Mouse (Mus musculus) CH12.LX (cell line): ENCODE results near the gene Ankrd50. TPM values are rescaled to one million over a fixed set of nuclear protein-coding genes. Genes with fewer than 3 reads are reported as not detected.

Experiments
- DNase-seq: peaks from one replicate; pipeline ENCODE4 v3.0.0-alpha.2; 2013; ENCODE audit errors: extremely low read depth
- H3K27ac ChIP-seq: 2 replicates; pipeline ENCODE4 v1.5.1; 2012; ENCODE audit warnings: low read depth, mild to moderate bottlenecking, control low read depth, moderate library complexity; ENCODE audit not compliant: insufficient read depth
- H3K27me3 ChIP-seq: replicated peaks from 2 replicates; pipeline ENCODE3; 2012; ENCODE audit warnings: inconsistent platforms
- H3K36me3 ChIP-seq, 2 experiments: replicated peaks in 1 of 2; 2 replicates each; pipeline versions ENCODE3 to v1.6.1; 2012; ENCODE audit warnings: inconsistent platforms in 1 of 2, low read length in 1 of 2, mild to moderate bottlenecking in 1 of 2, mixed read lengths in 1 of 2, moderate library complexity in 1 of 2; ENCODE audit not compliant: control insufficient read depth in 1 of 2, insufficient read depth in 1 of 2
- H3K4me1 ChIP-seq, 2 experiments: 2 replicates each; pipeline ENCODE4 v1.6.1; 2012; ENCODE audit warnings: inconsistent platforms in 1 of 2, moderate library complexity in 1 of 2; ENCODE audit not compliant: insufficient read depth in 2 of 2, control insufficient read depth in 1 of 2
- H3K4me2 ChIP-seq: 2 replicates; pipeline ENCODE4 v1.6.1; 2012; ENCODE audit warnings: low read depth, mild to moderate bottlenecking, control low read depth; ENCODE audit not compliant: poor library complexity, insufficient read depth, severe bottlenecking
- H3K4me3 ChIP-seq, 3 experiments: fragments of 150-350 bp in 1 of 3; sonication (generic) in 1 of 3; replicated peaks in 1 of 3; 2 replicates each; pipeline versions ENCODE3 to v1.5.1; 2011 to 2012; ENCODE audit warnings: low read depth in 2 of 3, low read length in 2 of 3, mild to moderate bottlenecking in 2 of 3, moderate library complexity in 2 of 3, control low read depth in 1 of 3, improper control_type of control experiment in 1 of 3, inconsistent platforms in 1 of 3, mixed read lengths in 1 of 3; ENCODE audit not compliant: poor library complexity in 1 of 3
- H3K79me2 ChIP-seq: replicated peaks from 2 replicates; pipeline ENCODE4 v1.6.1; 2012; ENCODE audit warnings: mild to moderate bottlenecking, moderate library complexity; ENCODE audit not compliant: control insufficient read depth, poor library complexity, insufficient read depth, severe bottlenecking; ENCODE audit errors: extremely low read depth
- H3K9ac ChIP-seq: 2 replicates; pipeline ENCODE4 v1.6.1; 2012; ENCODE audit warnings: low read depth, mild to moderate bottlenecking, control low read depth, moderate library complexity; ENCODE audit not compliant: insufficient read depth
- H3K9me3 ChIP-seq: replicated peaks from 2 replicates; pipeline ENCODE3; 2012; ENCODE audit warnings: low read length, inconsistent platforms, mixed read lengths
- BHLHE40 ChIP-seq: IDR thresholded peaks from 2 replicates; pipeline ENCODE4 v1.6.1; 2011; ENCODE audit warnings: mild to moderate bottlenecking, low read depth, low read length, improper control_type of control experiment
- CHD2 ChIP-seq: IDR thresholded peaks from 2 replicates; pipeline ENCODE4 v1.6.1; 2011; ENCODE audit warnings: low read length, improper control_type of control experiment
- ELF1 ChIP-seq: IDR thresholded peaks from 2 replicates; pipeline ENCODE4 v1.6.1; 2014; ENCODE audit warnings: low read depth, mild to moderate bottlenecking, inconsistent platforms, low read length, improper control_type of control experiment
- EP300 ChIP-seq: IDR thresholded peaks from 2 replicates; pipeline ENCODE4 v1.6.1; 2011; ENCODE audit warnings: low read length, improper control_type of control experiment
- ETS1 ChIP-seq: conservative IDR thresholded peaks from 2 replicates; pipeline ENCODE4 v1.6.1; 2012; ENCODE audit warnings: low read depth, mild to moderate bottlenecking, inconsistent platforms, low read length, improper control_type of control experiment, moderate library complexity
- GABPA ChIP-seq: IDR thresholded peaks from 2 replicates; pipeline ENCODE4 v1.6.1; 2012; ENCODE audit warnings: low read depth, low read length, improper control_type of control experiment, inconsistent platforms; ENCODE audit not compliant: insufficient replicate concordance
- HCFC1 ChIP-seq: IDR thresholded peaks from 2 replicates; pipeline ENCODE4 v1.6.1; 2012; ENCODE audit warnings: low read depth, mild to moderate bottlenecking, inconsistent platforms, low read length, improper control_type of control experiment
- IRF4 ChIP-seq: IDR thresholded peaks from 2 replicates; pipeline ENCODE4 v1.6.1; 2014; ENCODE audit warnings: low read depth, mild to moderate bottlenecking, inconsistent platforms, low read length, improper control_type of control experiment
- KAT2A ChIP-seq: IDR thresholded peaks from 2 replicates; pipeline ENCODE4 v1.6.1; 2012; ENCODE audit warnings: low read length, improper control_type of control experiment, inconsistent platforms; ENCODE audit not compliant: insufficient replicate concordance
- MAZ ChIP-seq: IDR thresholded peaks from 2 replicates; pipeline ENCODE4 v1.6.1; 2012; ENCODE audit warnings: low read depth, mild to moderate bottlenecking, inconsistent platforms, low read length, improper control_type of control experiment, moderate library complexity
- MYC ChIP-seq: IDR thresholded peaks from 2 replicates; pipeline ENCODE4 v1.6.1; 2011; ENCODE audit warnings: low read depth, mild to moderate bottlenecking, improper control_type of control experiment, low read length
- NELFE ChIP-seq: IDR thresholded peaks from 2 replicates; pipeline ENCODE4 v1.6.1; 2011; ENCODE audit warnings: low read depth, low read length, improper control_type of control experiment
- PAX5 ChIP-seq: IDR thresholded peaks from 2 replicates; pipeline ENCODE4 v1.6.1; 2012; ENCODE audit warnings: low read length, inconsistent platforms, mixed read lengths
- POLR2A ChIP-seq: IDR thresholded peaks from 2 replicates; pipeline ENCODE4 v1.6.1; 2011; ENCODE audit warnings: low read depth, mild to moderate bottlenecking, improper control_type of control experiment, low read length
- RAD21 ChIP-seq: IDR thresholded peaks from 2 replicates; pipeline ENCODE4 v1.6.1; 2011; ENCODE audit warnings: low read depth, mild to moderate bottlenecking, low read length, improper control_type of control experiment, moderate library complexity
- RCOR1 ChIP-seq: conservative IDR thresholded peaks from 2 replicates; pipeline ENCODE4 v1.6.1; 2012; ENCODE audit warnings: low read depth, mild to moderate bottlenecking, inconsistent platforms, low read length, improper control_type of control experiment
- TBP ChIP-seq: conservative IDR thresholded peaks from 2 replicates; pipeline ENCODE4 v1.6.1; 2011; ENCODE audit warnings: low read depth, low read length, improper control_type of control experiment
- UBTF ChIP-seq: IDR thresholded peaks from 2 replicates; pipeline ENCODE4 v1.6.1; 2012; ENCODE audit warnings: low read depth, mild to moderate bottlenecking, inconsistent platforms, low read length, improper control_type of control experiment, moderate library complexity
- ZMIZ1 ChIP-seq: IDR thresholded peaks from 2 replicates; pipeline ENCODE4 v1.6.1; 2012; ENCODE audit warnings: low read depth, mild to moderate bottlenecking, inconsistent platforms, low read length, improper control_type of control experiment
- dilution Hi-C: fragments of 300-500 bp; cut with MboI; formaldehyde crosslinking; loops from 2 replicates; pipeline ENCODE4 v1.14.3; 2020; ENCODE audit warnings: low sequenced_read_pairs; ENCODE audit not compliant: extremely low pct_unique_long_range_greater_than_20kb, extremely low pct_ligation_motif_present
- in situ Hi-C: fragments of 300-500 bp; cut with MboI; formaldehyde crosslinking; loops from 3 replicates; pipeline ENCODE4 v1.14.3; 2019; ENCODE audit warnings: low sequenced_read_pairs, low pct_ligation_motif_present, low pct_unique_long_range_greater_than_20kb, mixed read lengths
- polyA plus RNA-seq: library from polyadenylated mRNA; unstranded; fragments of >175 nt; gene quantifications from 2 replicates; pipeline ENCODE4 v1.2.1, GENCODE M21; 2012; ENCODE audit warnings: low read depth; ENCODE audit not compliant: insufficient read length
- total RNA-seq, 2 experiments: library from RNA; depleted of rRNA; stranded (reverse); fragments of 300-350 nt in 1 of 2; fragments of >200 nt in 1 of 2; gene quantifications; 2 replicates each; pipeline ENCODE4 v1.2.3; 2012 to 2014

The Ankrd50 gene
- total and polyA plus RNA-seq, 3 experiments: 14.0 to 24.6 (median 16.4) TPM

- Histone ChIP-seq H3K27ac (no peak overlapping the region), H3K4me2 (no peak overlapping the region), H3K27me3 (no peaks in the 10 kb centered on the region), H3K4me1 (peaks cover 9 to 10% of the 10 kb centered on the region in 2 experiments), H3K9me3 (no peaks in the 10 kb centered on the region), H3K36me3 (no peaks in the 10 kb centered on the region)
- dilution Hi-C loops: no loop called here
- in situ Hi-C loops: no loop called here
- no peak for TF ChIP-seq ELF1
- TF ChIP-seq UBTF: no peak
- no peak for TF ChIP-seq ETS1
- no peak for TF ChIP-seq IRF4
- TF ChIP-seq RCOR1: no peak
- TF ChIP-seq, all 38 proteins: peak for 0
- Histone ChIP-seq H3K4me3 (no peak overlapping the region), H3K9ac (no peak overlapping the region), H3K79me2 (no peaks in the 10 kb centered on the region)
- no peak for DNase-seq
Measured at GRCm38 (mm10) chr3:38501739-38502138, 17.1 kb upstream of the Ankrd50 start.

DNA sequence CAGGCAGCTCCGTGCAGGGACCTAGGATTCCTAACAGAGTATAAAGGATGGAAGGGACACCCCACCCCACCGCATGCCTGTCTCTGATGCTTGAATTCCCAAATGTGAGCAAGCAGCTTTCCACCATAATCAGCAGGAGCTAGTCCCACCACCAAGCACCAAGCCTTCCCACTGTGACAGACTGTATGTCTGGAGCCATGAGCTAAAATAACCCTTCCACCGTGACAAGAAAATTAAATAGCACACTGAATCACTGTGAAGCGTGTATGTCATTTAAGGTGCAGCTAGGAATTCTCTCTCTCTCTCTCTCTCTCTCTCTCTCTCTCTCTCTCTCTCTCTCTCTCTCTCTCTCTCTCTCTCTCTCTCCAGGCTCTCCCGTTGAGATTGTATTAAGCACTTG lies 16.7 kb upstream of the Ankrd50 start:
- H3K36me3 ChIP-seq: no peaks in the 10 kb centered on the region
- dilution Hi-C loops: no loop called here
- no peaks in the 10 kb centered on the region for H3K27me3 ChIP-seq
- no peaks in the 10 kb centered on the region for H3K9me3 ChIP-seq
- H3K4me1 ChIP-seq: peaks cover 10% of the 10 kb centered on the region in 2 experiments
- in situ Hi-C loops: no loop called here
- no peaks in the 10 kb centered on the region for H3K79me2 ChIP-seq
- TF ChIP-seq RAD21 (no peak), MAZ (no peak), EP300 (no peak), BHLHE40 (no peak), HCFC1 (no peak), TBP (no peak), KAT2A (no peak), PAX5 (no peak), ETS1 (no peak), NELFE (no peak), GABPA (no peak), ZMIZ1 (no peak), POLR2A (no peak), CHD2 (no peak), MYC (no peak)
- H3K27ac ChIP-seq: no peak overlapping the region
- no peak for DNase-seq
- no peak overlapping the region for H3K4me2 ChIP-seq
- H3K4me3 ChIP-seq: no peak overlapping the region
- H3K9ac ChIP-seq: no peak overlapping the region
